Mouse (Mus musculus): ENCODE data around the gene A730009L09Rik. TPM values are rescaled to one million over a fixed set of nuclear protein-coding genes. Genes with fewer than 3 reads are reported as not detected.

The A730009L09Rik gene
- polyA plus RNA-seq (2017; shearing (Covaris generic)) = not detected

GRCm38 (mm10) chr16:84514821-84515220 is at the start of gene A730009L09Rik:
TSS of gene A730009L09Rik (plus strand) at chr16:84515121.

Other genes starting within 250 kb of the A730009L09Rik start
- 36.4 TPM for gene Mrpl39, start 220.6 kb downstream of the A730009L09Rik start, polyA plus RNA-seq (2017; shearing (Covaris generic))

Measured in CD4-positive, CD25-positive, alpha-beta regulatory T cell (primary cell).